Mouse (Mus musculus) R1 (cell line): ENCODE measurements around the gene Smpd1.

ENCODE experiments used
- DNase-seq: peaks from one replicate; pipeline ENCODE4 v3.0.0-alpha.2; 2018; ENCODE audit warnings: low read depth, low spot score

Smpd1 gene

DNA sequence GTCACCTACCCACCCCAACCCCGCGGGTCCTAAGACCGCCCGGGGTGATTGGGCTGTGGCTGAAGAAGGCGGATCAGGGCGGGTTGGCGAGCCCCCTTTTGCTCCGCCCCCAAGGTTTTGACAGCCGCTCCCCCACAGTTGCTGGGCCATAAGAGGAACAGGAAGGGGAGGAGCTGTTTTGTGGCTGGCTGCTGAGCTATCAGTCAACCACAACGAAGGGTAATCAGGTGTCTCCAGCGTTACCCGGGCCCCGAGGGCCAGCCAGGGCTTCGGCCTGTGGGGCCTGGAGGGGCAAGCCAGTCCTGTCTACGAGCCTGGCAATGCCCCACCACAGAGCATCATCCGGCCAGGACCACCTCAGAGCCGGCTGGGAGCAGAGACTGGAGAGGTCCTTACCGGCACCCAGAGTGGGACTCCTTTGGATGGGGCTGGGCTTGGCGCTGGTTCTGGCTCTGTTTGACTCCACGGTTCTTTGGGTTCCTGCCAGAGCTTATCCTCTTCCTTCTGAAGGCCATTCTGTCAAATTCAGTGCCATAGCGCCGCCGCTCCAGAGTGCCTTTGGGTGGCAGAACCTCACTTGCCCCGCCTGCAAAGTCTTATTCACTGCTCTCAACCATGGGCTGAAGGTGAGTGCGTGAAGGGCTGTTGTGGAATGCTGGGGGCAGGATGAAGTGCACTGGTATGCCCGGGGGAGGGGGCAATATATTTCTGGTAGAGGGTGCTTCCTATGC lies at the start of gene Smpd1:
Gene Smpd1, plus strand, starts transcription at position 149 of the 731 bp plus-strand sequence.
- peak; percentile 86 for DNase-seq

DNA sequence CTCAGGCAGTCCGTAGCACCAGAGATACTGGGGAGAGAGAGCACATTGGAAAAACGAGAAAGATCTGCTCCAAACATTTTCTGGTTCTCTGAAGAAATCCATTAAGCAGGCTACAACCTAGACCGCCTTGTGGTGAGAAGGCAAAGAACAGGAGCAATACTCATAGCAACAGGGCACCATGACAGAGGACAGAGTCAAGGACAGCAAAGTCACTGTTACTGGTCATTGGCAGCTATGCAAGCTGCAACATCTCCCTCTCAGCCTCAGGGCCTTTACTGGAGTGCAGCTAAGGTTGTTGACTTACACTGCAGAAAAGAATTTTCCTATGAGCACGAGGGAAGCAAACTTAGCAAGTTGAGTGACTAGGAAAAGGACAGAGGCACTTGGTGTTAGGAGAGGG lies 46.9 kb upstream of the Smpd1 start:
- DNase-seq, result no peak

DNA sequence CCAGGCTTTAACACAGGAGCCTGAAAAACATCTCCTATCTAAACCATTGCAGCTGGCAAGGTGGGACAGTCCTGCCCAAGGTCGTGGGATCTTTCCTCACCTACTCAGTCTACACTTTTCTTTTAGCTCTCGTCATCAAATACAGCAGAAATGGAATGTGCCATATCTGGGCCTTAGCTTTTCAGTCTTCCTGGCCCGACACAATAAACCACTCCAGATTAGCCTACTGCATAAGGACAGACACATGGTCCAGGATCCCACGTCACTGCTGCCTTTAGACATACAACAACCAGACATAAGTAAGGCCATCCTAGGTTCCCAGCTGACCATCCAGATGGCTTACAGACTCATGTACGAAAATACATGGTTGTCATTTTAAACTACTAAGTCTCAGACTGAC lies 44.0 kb upstream of the Smpd1 start:
- DNase-seq, result no peak

DNA sequence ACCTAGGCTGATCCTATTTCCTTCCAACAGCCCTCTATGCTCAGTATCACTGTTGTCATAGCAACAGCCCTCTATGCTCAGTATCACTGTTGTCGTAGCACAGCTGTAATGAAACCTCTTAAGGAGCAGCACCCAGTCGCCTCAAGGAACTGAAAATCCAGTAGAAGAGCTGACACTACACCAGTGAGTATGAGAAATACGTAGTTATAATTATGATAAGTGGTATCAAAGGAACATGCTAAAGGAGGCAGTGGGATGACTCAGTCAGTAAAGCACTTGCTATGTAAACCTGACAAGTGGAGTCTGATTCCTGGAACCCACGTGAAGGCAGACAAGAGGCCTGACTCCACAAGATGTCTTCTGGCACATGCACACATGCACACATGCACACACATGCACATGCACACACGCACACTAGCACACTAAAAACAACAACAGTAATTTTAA lies 40.3 kb upstream of the Smpd1 start:
- DNase-seq, result peak; percentile 7

DNA sequence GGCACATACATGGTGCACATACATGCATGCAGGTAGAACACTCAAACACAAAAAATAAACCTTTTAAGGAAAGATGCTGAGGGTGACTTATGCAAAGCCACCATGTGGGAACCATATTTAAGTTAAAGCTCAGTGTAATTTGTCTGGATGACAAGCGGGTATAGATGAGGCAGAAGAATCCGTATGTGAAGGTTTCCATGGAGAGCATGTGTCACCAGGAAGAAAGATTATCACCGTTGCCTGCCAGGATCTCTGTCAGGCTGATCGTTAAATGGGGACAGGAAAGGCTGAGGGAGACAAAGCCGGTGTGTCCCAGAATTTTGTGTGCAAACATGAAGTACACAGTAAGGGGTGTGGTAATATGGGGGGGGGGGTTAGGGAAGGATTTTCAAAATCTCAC lies 39.6 kb upstream of the Smpd1 start:
- no peak for DNase-seq

DNA sequence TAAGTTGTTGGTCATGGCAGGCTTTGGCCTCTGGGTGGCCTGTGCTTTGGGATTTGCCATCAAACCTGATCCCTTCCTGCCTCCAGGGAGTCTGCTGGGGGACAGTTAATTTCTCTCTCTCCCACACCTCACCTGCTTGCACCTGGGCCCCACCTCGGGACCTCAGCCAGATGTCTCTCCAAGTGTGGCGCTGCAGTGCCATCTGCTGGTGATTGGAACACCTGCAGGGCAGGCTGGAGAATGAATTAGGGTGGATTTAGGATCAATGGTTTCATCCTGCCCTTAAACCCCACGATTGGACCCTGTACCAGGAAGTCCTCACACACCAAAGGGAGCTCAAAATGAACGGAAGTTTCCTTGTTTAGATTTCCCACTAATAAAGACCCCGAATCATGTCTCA lies 39.0 kb upstream of the Smpd1 start:
- peak; percentile 61 for DNase-seq

DNA sequence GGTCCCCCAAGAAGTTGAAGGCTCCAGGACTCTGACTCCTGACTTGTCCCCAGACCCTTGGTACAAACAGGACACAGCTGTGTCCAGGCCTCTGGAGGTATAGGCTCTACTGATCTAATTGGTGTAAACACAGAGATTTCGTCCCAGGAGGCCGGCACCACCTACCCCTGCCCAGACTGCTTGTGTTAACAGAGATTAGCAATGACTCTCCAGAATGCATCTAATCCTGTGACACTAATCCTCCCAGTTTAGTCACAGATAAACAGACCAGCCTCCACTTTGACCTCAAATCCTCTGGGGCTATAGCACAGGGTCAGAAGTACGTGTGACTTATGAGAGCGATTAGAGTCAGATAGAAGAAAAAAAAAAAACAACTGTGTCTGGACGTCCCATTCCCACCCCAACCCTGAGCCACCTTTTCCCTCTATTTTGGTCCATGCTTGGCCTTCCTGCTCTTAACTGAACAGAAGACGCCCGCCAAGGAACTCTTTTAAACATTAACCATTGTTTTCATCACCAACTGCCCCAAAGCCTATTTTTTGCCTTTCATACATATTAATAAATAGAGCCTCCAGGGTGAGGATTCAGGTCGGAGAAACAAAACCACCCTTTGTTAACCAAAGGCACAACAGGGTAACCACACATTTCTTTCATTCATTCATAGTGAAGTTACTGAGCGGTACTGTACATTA lies 37.3 kb upstream of the Smpd1 start:
- no peak for DNase-seq

DNA sequence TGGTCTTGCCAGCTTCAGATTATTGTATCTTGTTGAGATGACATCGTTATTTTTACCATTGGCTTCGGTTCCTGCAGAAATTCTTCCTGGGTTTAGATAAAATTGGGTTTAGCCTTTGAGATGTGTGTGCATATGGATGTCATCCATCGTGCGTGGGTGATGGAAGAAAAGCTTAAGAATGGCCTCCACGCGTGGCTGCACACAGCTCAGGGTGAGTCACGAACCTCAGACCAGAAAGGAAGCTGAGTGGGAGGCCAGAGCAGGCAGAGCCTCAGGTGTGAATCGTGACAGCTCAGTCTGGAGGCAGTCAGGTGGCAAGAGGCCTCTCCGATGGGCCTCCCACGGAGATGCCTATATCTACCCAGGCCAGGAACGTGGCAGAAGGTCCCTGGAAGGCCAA lies 34.8 kb upstream of the Smpd1 start:
- no peak for DNase-seq

DNA sequence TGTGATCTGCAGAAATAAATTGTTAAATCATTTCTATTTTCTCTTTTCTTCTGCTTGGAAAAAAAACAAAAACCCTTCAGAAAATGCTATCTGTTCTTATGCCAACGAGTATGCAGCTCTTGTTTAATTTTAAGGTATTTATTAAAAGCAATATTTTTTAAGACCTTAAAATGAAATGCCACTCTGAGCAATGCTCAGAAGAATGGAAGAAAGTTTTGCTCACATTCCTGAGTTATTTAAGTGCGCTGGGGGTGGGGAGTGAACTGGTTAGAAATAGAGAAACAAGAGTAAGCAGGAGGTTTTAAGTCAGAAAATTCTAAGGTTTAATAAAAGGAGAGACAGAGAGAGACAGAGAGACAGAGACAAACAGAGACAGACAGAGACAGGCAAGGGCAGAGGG lies 34.4 kb upstream of the Smpd1 start:
- DNase-seq, result no peak

DNA sequence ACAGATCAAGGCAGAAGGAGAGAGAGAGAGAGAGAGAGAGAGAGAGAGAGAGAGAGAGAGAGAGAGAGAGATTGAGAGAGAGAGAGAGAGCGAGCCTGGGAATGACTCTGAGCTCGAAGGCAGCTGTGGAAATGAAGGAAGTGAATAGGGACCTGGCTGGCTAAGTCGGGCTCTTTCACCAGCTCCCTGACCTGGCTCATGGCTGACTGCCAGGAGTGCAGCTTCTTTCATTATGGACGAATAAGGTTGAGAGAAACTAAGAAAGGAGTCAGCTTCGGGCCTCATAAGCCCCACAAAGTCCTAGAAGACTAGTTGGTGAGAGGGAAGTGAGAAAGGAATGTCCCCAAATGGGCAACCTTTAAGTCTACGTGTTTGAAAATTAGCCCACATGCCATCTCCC lies 34.0 kb upstream of the Smpd1 start:
- DNase-seq, result no peak

DNA sequence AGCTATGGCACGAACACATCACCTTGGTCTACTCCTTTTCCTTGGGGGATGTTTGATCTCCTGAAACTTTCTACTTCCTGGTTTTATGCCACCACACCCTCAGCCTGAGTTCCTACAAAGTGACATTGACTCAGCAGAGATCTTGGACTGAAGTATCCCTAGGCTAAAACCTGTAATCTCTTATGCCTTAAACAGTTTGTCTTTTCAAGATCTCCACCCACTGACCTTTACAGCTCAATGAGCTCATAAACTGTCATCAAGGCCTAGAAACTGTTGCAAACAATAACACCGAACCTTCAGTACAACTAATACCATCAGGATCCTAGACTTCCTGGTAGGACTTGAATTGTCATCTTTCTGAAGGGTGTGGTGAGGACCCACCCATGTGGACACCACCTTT lies 29.9 kb upstream of the Smpd1 start:
- DNase-seq, result no peak

DNA sequence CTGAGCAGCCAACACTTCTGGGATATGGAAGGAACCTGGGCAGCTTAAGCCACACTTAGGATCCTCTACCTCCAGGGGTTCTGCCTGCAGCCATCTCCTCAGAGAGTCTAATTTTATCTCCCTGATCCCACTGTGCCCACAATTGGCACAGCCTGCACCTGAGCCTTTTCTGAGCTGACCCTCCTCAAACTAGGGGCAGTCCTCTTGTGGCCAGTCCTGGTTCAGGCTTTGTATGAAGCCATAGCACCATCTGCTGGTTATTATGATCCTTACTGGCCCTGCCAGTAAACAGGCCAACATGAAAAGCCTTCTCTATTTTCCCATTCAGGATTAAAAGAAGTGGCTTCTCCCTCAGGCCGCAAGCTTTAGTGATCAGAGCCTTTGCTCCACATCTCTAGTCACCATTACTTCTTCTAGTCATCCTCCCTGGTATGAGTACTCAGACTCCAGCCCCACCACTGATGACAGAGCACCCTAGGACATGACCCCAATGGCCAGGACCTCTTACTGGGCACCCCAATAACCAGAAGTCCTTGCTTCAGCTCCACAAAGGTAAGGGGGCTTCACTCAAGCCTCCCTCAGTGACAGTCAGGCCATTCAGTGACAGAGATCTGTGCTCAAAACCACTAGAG lies 26.7 kb upstream of the Smpd1 start:
- peak; percentile 17 for DNase-seq

DNA sequence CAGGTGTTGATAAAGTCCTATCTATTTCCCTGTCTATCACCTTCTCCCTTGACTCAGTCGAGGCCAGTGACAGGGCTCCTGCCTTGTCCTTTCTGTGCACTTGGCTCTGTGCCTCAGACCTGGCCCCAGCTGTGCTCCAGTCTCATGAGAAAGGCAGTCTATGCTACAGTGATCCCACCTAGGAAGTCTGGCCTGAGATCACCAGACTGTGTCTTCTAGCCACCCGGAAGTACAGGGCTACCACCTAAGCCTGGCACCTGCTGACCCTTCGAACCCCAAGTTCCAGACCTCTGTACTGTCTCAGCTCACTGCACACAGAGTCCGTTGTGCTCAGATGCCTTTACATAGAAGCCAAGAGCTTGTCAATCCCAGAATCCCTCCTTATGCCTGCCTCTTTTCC lies 26.1 kb upstream of the Smpd1 start:
- no peak for DNase-seq

DNA sequence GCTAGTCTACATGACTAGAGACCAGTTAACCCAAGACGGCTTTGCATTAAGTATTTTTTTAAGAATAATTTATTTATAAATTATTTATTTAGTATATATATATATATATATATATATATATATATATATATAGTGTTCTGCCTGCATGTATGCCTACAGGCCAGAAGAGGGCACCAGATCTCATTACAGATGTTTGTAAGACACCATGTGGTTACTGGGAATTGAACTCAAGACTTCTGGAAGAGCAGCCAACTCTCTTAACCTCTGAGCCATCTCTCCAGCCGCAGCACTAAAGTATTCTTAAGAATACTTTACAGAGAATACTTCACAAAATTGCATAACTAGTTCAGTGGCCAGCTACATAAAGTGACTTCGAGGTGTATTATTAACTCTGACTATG lies 20.0 kb upstream of the Smpd1 start:
- DNase-seq, result peak; percentile 32

DNA sequence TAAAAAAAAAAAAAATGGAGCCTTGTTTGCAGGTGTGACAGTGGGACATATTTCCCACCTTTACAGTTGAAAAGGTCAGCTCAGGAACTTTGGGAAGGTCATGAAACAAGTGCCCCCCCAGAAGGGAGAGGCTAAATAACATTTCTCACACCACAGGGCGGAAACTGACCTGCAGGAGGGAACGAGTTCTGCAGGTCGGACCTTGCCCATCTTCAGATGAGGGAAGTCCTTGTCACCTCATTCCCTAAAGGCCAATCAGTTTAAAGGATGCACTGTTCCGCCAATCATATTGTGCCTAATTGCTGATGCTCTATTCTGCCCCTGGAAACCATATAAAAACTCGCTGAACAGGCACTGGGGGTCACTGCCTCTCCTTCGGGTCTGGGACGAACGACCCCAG lies 8.2 kb upstream of the Smpd1 start:
- DNase-seq, result peak; percentile 57

DNA sequence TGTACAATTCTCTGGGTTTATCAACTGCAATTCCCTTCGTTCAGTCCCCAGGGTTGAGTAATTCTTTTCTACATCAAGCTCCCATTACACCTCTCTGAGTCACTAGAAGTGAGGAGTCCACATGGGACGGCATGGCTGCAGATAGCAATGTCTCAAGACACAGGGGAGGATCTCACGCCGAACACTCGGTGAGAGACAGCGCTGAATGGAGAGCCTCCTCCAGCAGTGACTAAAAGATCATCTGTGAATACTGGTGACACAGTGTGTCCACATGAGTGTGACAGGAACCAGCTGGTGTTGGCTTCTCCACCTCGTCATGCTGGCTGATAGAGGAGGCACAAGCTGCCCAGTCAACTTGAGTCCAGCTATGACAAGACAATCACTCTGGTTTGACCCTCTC lies 6.2 kb upstream of the Smpd1 start:
- DNase-seq, result no peak

DNA sequence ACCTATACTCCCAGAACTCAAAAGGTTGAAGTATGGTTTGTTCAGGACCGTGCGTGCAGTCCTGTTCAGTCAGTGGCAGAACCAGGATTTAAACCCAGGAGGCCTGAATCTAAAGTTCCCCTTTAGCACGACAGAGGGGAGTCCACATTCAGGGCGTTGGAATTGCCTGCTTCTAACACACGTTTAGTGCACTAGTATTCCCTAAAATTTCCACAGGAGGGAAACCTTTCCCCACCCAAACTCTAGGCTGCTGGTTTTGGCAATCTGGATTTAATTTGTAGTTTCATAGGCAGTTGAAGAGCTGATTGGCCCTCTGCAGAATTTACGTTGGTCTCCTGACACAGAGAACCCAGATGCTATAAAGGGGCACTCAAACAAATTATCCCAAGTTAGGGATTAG lies 5.1 kb upstream of the Smpd1 start:
- no peak for DNase-seq

DNA sequence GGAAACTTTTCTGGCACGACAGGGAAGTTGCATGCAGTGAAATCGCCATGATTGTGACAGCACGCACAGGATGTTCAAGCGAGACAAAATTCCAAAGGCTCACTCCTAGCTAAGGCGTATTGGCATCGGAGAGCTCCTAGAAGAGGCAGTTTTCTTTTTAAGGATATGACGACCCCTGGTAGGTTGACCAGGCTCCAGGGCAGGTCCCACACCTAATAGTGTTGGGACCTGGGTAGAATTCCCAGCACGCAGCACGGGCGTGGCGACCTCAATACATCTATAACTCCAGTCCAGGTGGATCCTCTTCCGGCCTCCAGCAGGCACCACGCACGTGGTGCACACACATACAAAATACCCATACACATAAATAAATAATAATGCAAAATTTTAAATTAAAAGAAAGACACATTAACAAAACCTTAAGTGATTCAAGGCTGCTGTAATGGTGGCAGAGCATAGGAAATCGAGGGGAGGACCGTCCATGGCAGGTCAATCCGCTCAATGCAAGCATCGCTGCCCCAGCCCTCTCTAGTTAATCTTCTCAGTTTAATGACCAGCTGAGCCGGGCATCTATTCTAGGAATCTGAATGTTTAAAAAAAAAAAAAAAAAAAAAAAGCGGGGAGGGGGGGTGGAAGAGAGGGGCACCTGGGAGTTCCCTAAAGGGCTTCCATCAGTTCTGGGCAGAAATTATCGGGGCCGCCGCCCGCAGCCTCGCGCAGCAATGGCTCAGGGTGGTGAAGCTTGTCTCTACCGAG lies 526 bp upstream of the Smpd1 start:
- DNase-seq, result no peak

DNA sequence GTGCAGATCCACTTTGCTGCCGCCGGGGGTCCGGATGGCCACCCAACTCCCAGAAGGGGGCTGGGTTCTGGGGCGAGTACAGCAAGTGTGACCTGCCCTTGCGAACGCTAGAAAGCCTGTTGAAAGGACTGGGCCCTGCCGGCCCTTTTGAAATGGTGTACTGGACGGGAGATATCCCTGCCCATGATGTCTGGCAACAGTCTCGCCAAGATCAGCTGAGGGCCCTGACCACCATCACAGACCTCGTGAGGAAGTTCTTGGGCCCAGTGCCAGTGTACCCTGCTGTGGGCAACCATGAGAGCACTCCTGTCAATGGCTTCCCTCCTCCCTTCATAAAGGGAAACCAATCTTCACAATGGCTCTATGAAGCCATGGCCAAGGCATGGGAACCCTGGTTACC lies 1.4 kb downstream of the Smpd1 start:
- no peak for DNase-seq

DNA sequence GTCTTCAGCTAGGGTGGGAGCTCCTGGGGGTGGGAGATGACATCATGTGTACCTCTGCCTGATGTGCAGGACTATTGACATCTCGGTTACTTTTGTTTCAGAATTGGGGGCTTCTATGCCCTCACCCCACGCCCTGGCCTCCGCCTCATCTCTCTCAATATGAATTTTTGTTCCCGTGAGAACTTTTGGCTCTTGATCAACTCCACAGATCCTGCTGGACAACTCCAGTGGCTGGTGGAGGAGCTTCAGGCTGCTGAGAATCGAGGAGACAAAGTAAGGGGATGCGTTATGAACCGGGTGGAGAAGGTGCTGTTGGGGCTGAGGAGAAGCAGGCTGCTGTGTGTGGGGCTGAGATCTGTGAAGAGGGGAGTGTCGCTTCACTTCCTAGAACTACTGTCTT lies 2.2 kb downstream of the Smpd1 start:
- no peak for DNase-seq

DNA sequence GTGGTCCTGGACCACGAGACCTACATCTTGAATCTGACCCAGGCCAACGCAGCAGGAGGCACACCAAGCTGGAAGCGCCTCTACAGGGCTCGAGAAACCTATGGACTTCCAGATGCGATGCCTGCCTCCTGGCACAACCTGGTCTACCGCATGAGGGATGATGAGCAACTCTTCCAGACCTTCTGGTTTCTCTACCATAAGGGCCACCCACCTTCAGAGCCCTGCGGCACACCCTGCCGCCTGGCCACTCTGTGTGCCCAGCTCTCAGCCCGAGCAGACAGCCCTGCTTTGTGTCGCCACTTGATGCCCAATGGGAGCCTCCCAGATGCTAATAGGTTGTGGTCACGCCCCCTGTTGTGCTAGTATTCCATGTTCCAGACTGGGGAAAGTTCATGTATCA lies 3.5 kb downstream of the Smpd1 start:
- DNase-seq, result no peak

DNA sequence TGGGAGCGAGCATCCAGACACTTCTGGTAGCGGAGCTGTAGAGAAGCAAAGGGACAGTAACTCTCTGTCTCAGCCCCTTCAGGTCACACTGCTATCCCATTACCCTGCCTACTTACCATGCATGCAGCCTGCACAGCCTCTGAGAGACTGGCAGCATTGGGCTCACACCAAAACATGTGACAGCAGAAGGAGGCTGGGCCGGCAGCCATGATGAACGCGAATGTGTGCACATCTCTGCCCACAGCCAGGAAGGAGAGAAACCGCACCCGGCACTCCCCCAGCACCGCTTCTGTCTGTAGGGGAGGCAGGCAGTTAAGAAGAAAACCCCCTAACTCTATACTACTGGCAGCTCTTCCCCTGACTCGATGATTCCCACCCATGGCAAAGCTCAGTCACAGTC lies 4.9 kb downstream of the Smpd1 start:
- no peak for DNase-seq
